Comparison of ENCODE assay signal across 13 mouse cellular contexts in the genomic region with DNA sequence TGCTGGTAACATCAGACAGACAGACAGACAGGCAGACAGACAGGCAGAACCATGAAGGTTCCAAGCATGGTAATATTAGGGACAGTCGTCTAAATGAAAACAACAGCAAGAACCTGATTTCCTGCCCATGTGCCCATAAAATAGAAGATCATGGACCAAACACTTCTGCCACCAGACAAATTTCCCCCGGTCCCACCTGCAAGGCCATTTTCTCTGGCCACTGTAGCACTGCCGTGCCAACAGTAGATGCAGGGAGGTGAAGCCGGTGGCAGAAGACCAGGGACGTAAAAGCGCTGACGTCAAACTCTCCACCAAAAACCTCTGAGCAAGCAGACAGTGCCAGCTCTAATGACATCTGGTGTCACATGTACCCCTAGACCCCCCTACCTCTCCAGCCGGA. TPM values are rescaled to one million over a fixed set of nuclear protein-coding genes. Genes with fewer than 3 reads are reported as not detected.
DNase-seq lines count a peak whose midpoint lies in the region; ATAC-seq lines count a peak whose summit lies in the region.
"Had no signal": no experiment of that assay in that cellular context is flagged by ENCODE, and none has a peak within 500 bp of the region (broad histone marks: within the 10 kb centered on the region; RNA-seq: fewer than 3 reads in every experiment).

No protein-coding gene starts in this region.

- no peaks in the 10 kb centered on the region for H3K27me3 ChIP-seq in forebrain, embryonic 16.5 days (replicated peaks; ENCODE audit: control insufficient read depth, insufficient read depth, low read length)
- no peaks in the 10 kb centered on the region for H3K27me3 ChIP-seq in midbrain, embryonic 13.5 days

- H3K4me2 ChIP-seq in forebrain, embryonic 16.5 days (ENCODE audit: low read length) = peak overlapping the region; percentile 67
- H3K4me2 ChIP-seq in midbrain, embryonic 13.5 days (replicated peaks) = peak overlapping the region; percentile 86
- H3K4me2 ChIP-seq: heart, embryonic 12.5 days; stomach, embryonic 15.5 days had no signal

- WGBS in forebrain, embryonic 16.5 days = 39% methylated on average over 8 of the region's 8 CpGs
- WGBS in midbrain, embryonic 13.5 days = 49% methylated on average over 8 of the region's 8 CpGs

- H3K9me3 ChIP-seq in forebrain, embryonic 16.5 days (ENCODE audit: control insufficient read depth, low read length) = no peaks in the 10 kb centered on the region
- H3K9me3 ChIP-seq in midbrain, embryonic 13.5 days = no peaks in the 10 kb centered on the region
- H3K9me3 ChIP-seq: stomach, embryonic 15.5 days had no signal

- H3K9ac ChIP-seq in forebrain, embryonic 16.5 days (replicated peaks; ENCODE audit: low read depth, low read length) = peak overlapping the region; percentile 90
- peak overlapping the region; percentile 86 for H3K9ac ChIP-seq in midbrain, embryonic 13.5 days (replicated peaks)
- H3K9ac ChIP-seq: heart, embryonic 12.5 days; stomach, embryonic 15.5 days had no signal

- DNase-seq in cerebellum, adult 8-10 months = peak; percentile 57
- DNase-seq in cerebellum, postnatal 25 days = peak; percentile 68 to 71
- DNase-seq in natural killer cell, adult 2 months (ENCODE audit: low spot score in 2 of 2) = no peak
- DNase-seq in liver = no peak
- no peak for DNase-seq in heart, adult 11 months
- DNase-seq: adrenal gland, postnatal 10 days; lung, postnatal 10 days; right cerebral cortex, postnatal 14 days had no signal

- H3K4me3 ChIP-seq in forebrain, embryonic 16.5 days (replicated peaks; ENCODE audit: low read length) = peak overlapping the region; percentile 81
- H3K4me3 ChIP-seq in midbrain, embryonic 13.5 days (replicated peaks) = peak overlapping the region; percentile 79
- H3K4me3 ChIP-seq: heart, embryonic 12.5 days; myocyte; stomach, embryonic 15.5 days had no signal

- peaks cover 49% of the 10 kb centered on the region for H3K4me1 ChIP-seq in forebrain, embryonic 16.5 days (replicated peaks; ENCODE audit: control insufficient read depth, insufficient read depth, low read length)
- peaks cover 77% of the 10 kb centered on the region for H3K4me1 ChIP-seq in midbrain, embryonic 13.5 days (replicated peaks)
- H3K4me1 ChIP-seq: stomach, embryonic 15.5 days had no signal

- ATAC-seq in forebrain, embryonic 16.5 days = no peak
- no peak for ATAC-seq in midbrain, embryonic 13.5 days

- H3K27ac ChIP-seq in forebrain, embryonic 16.5 days (ENCODE audit: low read length) = no peak overlapping the region
- peak overlapping the region; percentile 95 for H3K27ac ChIP-seq in midbrain, embryonic 13.5 days
- H3K27ac ChIP-seq: stomach, embryonic 15.5 days had no signal

- no peaks in the 10 kb centered on the region for H3K36me3 ChIP-seq in forebrain, embryonic 16.5 days (ENCODE audit: control insufficient read depth, insufficient read depth)
- H3K36me3 ChIP-seq in midbrain, embryonic 13.5 days = no peaks in the 10 kb centered on the region
- H3K36me3 ChIP-seq: heart, embryonic 12.5 days; stomach, embryonic 15.5 days had no signal

RNA-seq across cellular contexts. Expression of a gene that starts 2.0 kb away (rescaled TPM):
- polyA plus RNA-seq in forebrain, embryonic 16.5 days (2015; fragmentation: Nextera tagmentation; extraction: Ambion mirVana) = 32.4 and 33.9 TPM in 2 replicates
- polyA plus RNA-seq in midbrain, embryonic 13.5 days (2015; fragmentation: Nextera tagmentation; extraction: Ambion mirVana) = 21.7 and 22.5 TPM in 2 replicates

Comparison
In these comparisons a context has a peak if more than half of its experiments do, and no peak if none do; other contexts are left out.
1. DNase-seq: peak in cerebellum, adult 8-10 months (single experiment) and cerebellum, postnatal 25 days (2 of 2); none in natural killer cell, adult 2 months (0 of 2), liver (single experiment) and heart, adult 11 months (single experiment).